Mouse (Mus musculus): ENCODE measurements around the gene Trim13.
A peak's percentile ranks its signal among the peaks of the same experiment; 100 is the strongest.
"Not testable (repeated sequence)": the region's sequence is repeated elsewhere in the genome, so short reads cannot be mapped to it uniquely, and the experiment has no call there.

The Trim13 gene

DNA sequence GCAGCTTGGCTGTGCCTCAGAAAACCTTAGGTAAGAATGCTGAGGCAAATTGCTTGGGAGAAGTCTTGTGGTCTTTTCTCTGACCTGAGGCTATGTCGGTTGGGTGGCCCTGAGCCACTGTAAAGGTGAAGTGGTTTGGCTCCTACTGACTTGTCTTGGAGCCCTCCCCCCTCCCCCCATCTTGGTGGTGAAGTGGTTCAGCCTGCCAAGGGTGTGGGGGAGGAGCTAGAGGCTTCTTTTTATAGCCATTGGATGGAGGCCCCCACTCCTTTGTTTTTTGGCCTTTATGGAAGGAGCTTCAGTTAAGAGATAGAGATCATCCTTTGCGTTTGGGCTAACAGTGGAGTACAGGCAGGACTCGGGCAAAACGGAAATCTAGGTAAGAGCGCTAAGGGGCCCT lies at the start of gene Trim13:
TSS of gene Trim13 (plus strand) at position 280 of the 400 bp plus-strand sequence.
- no peak for DNase-seq (ENCODE audit: low spot score)

- no peak for DNase-seq (ENCODE audit: low spot score)
Observed at GRCm38 (mm10) chr14:61548614-61549013, 49.4 kb upstream of the Trim13 start.

GRCm38 (mm10) chr14:61555931-61556288 lies 42.1 kb upstream of the Trim13 start:
- DNase-seq (ENCODE audit: low spot score), result no peak

GRCm38 (mm10) chr14:61556289-61557147 lies 41.5 kb upstream of the Trim13 start, which contains the start of gene Spryd7:
Spryd7 (minus strand) TSS chr14:61556886.
- peak; percentile 98 for DNase-seq (ENCODE audit: low spot score)

DNA sequence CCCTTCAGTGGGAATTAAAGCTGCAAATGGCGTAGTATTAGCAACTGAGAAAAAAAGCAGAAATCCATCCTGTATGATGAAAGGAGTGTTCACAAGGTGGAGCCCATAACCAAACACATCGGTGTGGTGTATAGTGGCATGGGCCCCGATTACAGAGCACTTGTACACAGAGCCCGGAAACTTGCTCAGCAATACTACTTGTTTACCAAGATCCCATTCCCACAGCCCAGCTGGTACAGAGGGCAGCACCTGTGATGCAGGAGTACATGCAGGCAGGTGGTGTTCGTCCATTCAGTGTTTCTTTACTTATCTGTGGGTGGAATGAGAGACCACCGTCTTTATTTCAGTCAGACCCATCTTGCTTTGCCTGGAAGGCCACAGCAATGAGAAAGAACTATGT lies 39.1 kb upstream of the Trim13 start:
- no peak for DNase-seq (ENCODE audit: low spot score)

- no peak for DNase-seq (ENCODE audit: low spot score)
Observed at GRCm38 (mm10) chr14:61559856-61560255, 38.2 kb upstream of the Trim13 start.

GRCm38 (mm10) chr14:61566211-61566610 lies 31.8 kb upstream of the Trim13 start:
- DNase-seq (ENCODE audit: low spot score), result not testable (repeated sequence)

GRCm38 (mm10) chr14:61569344-61569743 lies 28.7 kb upstream of the Trim13 start:
- no peak for DNase-seq (ENCODE audit: low spot score)

- peak; percentile 79 for DNase-seq (ENCODE audit: low spot score)
Observed at GRCm38 (mm10) chr14:61571366-61571765, 26.7 kb upstream of the Trim13 start.

GRCm38 (mm10) chr14:61572131-61572530 lies 25.9 kb upstream of the Trim13 start:
- no peak for DNase-seq (ENCODE audit: low spot score)

GRCm38 (mm10) chr14:61575066-61575465 lies 23.0 kb upstream of the Trim13 start:
- DNase-seq (ENCODE audit: low spot score), result no peak

- no peak for DNase-seq (ENCODE audit: low spot score)
Observed at GRCm38 (mm10) chr14:61575941-61576340, 22.1 kb upstream of the Trim13 start.

GRCm38 (mm10) chr14:61589288-61590065 lies 8.6 kb upstream of the Trim13 start:
- DNase-seq (ENCODE audit: low spot score), result no peak

GRCm38 (mm10) chr14:61596719-61597426 lies 1.2 kb upstream of the Trim13 start:
- no peak for DNase-seq (ENCODE audit: low spot score)

DNA sequence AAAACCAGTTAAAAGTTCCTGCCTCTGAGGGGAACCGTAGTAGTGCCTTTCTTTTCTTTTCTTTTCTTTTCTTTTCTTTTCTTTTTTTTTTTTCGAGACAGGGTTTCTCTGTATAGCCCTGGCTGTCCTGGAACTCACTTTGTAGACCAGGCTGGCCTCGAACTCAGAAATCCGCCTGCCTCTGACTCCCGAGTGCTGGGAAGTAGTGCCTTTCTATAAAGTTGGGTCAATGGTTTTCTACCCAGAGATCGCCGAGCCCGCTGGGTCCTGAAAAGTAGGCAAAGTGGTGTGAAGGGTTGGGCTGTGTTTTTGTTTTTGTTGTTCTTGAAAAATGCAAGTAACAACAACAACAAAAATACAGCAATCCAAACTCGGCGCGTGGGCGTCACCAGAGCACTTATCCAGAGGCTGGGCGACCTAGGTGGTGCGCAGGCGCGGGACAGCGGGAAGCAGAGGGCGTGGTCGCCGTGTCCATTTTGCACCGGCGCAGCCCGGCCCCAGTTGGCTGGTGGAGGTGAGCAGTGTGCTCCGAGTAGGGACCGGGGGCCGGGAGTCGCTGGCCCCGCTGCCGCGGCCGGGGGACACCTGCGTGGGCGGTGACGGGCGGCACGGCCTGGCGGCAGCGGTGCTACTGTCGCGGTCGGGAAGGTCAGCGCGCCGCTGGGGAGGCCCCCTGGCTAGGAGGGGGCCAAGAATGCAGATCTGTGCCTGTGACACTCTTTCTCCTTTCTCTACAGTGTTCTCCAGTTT lies 1.2 kb downstream of the Trim13 start:
- peak; percentile 84 for DNase-seq (ENCODE audit: low spot score)

DNA sequence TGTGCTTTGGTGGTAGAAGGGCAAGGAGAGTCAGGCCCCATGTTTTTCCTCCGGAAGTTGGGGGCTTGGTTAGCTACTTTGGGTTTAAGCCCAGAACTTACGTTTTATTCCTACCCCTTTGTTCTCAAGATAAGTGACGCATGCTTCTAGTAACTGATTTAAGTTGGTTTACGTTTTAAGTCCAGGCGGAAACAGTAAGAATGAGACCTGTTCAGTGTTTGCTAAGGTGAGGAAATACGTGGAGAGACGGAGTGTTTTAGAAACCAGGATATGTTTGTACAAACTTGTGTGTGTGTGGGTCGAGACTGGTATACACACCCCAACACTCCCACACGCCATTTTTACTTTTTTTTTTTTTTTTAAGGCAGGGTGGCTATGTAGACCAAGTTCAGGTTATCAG lies 3.3 kb downstream of the Trim13 start:
- no peak for DNase-seq (ENCODE audit: low spot score)

DNA sequence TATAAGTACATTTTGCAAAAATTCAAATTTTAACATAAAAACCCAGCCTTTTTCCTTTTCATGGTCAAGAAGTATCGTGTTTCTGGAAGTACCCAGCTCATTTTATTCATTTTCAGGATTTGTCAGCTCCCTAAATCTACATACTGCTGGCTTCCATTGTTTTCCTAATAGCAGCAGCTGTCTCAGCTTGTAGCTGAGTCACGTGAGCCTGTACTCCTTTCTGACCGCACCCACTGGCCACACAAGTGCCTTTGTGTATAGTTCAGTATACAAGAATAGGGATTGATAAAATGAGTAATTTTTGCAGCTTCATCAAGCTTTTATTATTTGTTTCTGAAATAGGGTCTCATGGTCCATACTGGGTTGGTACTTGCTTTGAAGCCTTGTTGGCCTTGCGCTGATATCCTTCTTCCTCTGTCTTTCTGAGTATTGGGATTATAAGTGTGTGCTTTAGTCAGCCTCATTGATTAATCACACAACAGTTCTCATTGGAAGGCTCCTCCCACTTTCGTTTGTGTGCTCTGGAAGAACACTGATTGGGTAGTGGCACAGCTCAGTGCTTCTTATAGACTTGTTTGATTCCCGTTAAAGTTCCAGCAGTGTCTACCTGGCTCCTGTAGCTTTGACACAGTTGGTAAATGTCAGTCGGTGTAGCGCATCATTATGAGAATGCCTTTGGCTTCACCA lies 5.2 kb downstream of the Trim13 start:
- DNase-seq (ENCODE audit: low spot score), result no peak

- no peak for DNase-seq (ENCODE audit: low spot score)
Observed at GRCm38 (mm10) chr14:61604081-61604480, 6.0 kb downstream of the Trim13 start.

- not testable (repeated sequence) for DNase-seq (ENCODE audit: low spot score)
Observed at GRCm38 (mm10) chr14:61606088-61606487, 8.0 kb downstream of the Trim13 start.

GRCm38 (mm10) chr14:61607157-61607556 lies 9.1 kb downstream of the Trim13 start, which contains the start of gene Kcnrg:
Kcnrg (plus strand) TSS chr14:61607457.
- no peak for DNase-seq (ENCODE audit: low spot score)

GRCm38 (mm10) chr14:61611766-61612165 lies 13.7 kb downstream of the Trim13 start:
- no peak for DNase-seq (ENCODE audit: low spot score)
